Mouse (Mus musculus): ENCODE data around the gene Nebl. TPM values are rescaled to one million over a fixed set of nuclear protein-coding genes. Genes with fewer than 3 reads are reported as not detected.
A peak's percentile ranks its signal among the peaks of the same experiment; 100 is the strongest.

Gene Nebl
- polyA plus RNA-seq, 1 experiment from 2014 or later = 13.8 TPM

DNA sequence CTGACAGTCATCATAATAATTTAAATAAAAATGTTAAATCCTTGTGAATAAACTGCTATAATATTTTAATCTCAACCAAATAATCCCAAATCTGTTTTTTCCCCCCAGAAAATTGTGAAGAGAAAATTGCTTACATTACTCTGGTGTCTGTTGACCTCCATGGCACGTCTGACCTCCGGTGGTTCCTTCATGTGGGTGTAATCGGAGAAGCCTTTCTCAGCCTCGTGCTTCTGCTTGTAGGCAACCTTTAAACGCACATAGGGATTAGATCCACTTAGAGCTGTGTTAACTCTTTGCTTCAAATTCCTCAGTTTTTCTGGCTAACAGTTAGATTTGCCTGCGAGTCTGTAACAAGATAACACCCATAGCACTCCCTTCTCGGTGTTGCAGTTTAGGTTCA, 287.7 kb downstream of the Nebl start:
- ATAC-seq = no peak
- 64% methylated on average over 7 of the region's 7 CpGs for WGBS
- no peak overlapping the region for H3K4me3 ChIP-seq (replicated peaks; ENCODE audit: low read length)
- H3K9me3 ChIP-seq (ENCODE audit: control insufficient read depth, low read length) = no peaks in the 10 kb centered on the region
- no peak overlapping the region for H3K27ac ChIP-seq (ENCODE audit: low read length)
- H3K36me3 ChIP-seq (ENCODE audit: control insufficient read depth, insufficient read depth) = no peaks in the 10 kb centered on the region
- H3K4me2 ChIP-seq (ENCODE audit: low read length) = no peak overlapping the region
- H3K4me1 ChIP-seq (replicated peaks; ENCODE audit: control insufficient read depth, insufficient read depth, low read length) = no peaks in the 10 kb centered on the region
- no peak overlapping the region for H3K9ac ChIP-seq (replicated peaks; ENCODE audit: low read depth, low read length)
- no peaks in the 10 kb centered on the region for H3K27me3 ChIP-seq (replicated peaks; ENCODE audit: control insufficient read depth, insufficient read depth, low read length)

DNA sequence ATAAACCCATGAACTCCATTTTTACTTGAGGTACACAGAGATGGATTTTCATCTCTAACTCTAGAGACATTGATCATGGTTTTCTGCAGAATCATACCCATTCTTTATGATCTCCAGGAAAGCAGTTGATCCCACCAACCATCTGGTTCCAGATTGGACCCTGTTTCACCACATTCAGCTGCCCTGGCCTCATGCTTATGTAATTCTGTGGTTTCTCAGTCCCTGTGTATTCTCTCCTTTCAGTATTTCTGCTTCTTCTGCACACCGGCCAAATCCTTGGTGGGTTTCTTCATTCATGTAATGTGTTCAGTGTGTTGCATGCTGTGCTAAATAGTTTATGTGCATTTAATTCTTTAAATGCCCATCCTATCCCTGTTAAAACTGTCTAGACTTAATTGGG, 292.9 kb downstream of the Nebl start:
- Histone ChIP-seq H3K9me3 (ENCODE audit: control insufficient read depth, low read length) (no peaks in the 10 kb centered on the region), H3K27ac (ENCODE audit: low read length) (no peak overlapping the region), H3K4me1 (replicated peaks; ENCODE audit: control insufficient read depth, insufficient read depth, low read length) (0 out of 2 replicates have a peak, but pooled peaks cover 3% of the 10 kb centered on the region), H3K27me3 (replicated peaks; ENCODE audit: control insufficient read depth, insufficient read depth, low read length) (no peaks in the 10 kb centered on the region), H3K4me2 (ENCODE audit: low read length) (no peak overlapping the region), H3K4me3 (replicated peaks; ENCODE audit: low read length) (no peak overlapping the region), H3K9ac (replicated peaks; ENCODE audit: low read depth, low read length) (no peak overlapping the region), H3K36me3 (ENCODE audit: control insufficient read depth, insufficient read depth) (no peaks in the 10 kb centered on the region)
- WGBS = 76% methylated on average over 1 of the region's 1 CpGs
- no peak for ATAC-seq

- no peak overlapping the region for H3K9ac ChIP-seq (replicated peaks; ENCODE audit: low read depth, low read length)
- no peak overlapping the region for H3K4me2 ChIP-seq (ENCODE audit: low read length)
- no peaks in the 10 kb centered on the region for H3K9me3 ChIP-seq (ENCODE audit: control insufficient read depth, low read length)
- WGBS = 25% methylated on average over 10 of the region's 10 CpGs
- 0 out of 2 replicates have a peak, but pooled peaks cover 3% of the 10 kb centered on the region for H3K4me1 ChIP-seq (replicated peaks; ENCODE audit: control insufficient read depth, insufficient read depth, low read length)
- no peaks in the 10 kb centered on the region for H3K27me3 ChIP-seq (replicated peaks; ENCODE audit: control insufficient read depth, insufficient read depth, low read length)
- peak; percentile 50; the same call in 1 of the 2 replicates for ATAC-seq
- H3K36me3 ChIP-seq (ENCODE audit: control insufficient read depth, insufficient read depth) = no peaks in the 10 kb centered on the region
- H3K27ac ChIP-seq (ENCODE audit: low read length) = no peak overlapping the region
- no peak overlapping the region for H3K4me3 ChIP-seq (replicated peaks; ENCODE audit: low read length)
Measured at GRCm38 (mm10) chr2:17436739-17437440, 294.4 kb downstream of the Nebl start.

- no peak overlapping the region for H3K9ac ChIP-seq (replicated peaks; ENCODE audit: low read depth, low read length)
Measured at GRCm38 (mm10) chr2:17435217-17435616, 296.0 kb downstream of the Nebl start.

GRCm38 (mm10) chr2:17429028-17429427, 302.2 kb downstream of the Nebl start:
- no peaks in the 10 kb centered on the region for H3K9me3 ChIP-seq (ENCODE audit: control insufficient read depth, low read length)
- no peaks in the 10 kb centered on the region for H3K36me3 ChIP-seq (ENCODE audit: control insufficient read depth, insufficient read depth)
- no peak for ATAC-seq
- H3K4me1 ChIP-seq (replicated peaks; ENCODE audit: control insufficient read depth, insufficient read depth, low read length) = no peaks in the 10 kb centered on the region
- no peak overlapping the region for H3K4me3 ChIP-seq (replicated peaks; ENCODE audit: low read length)
- no peak overlapping the region for H3K27ac ChIP-seq (ENCODE audit: low read length)
- WGBS = 86% methylated on average over 4 of the region's 4 CpGs
- no peak overlapping the region for H3K4me2 ChIP-seq (ENCODE audit: low read length)
- no peak overlapping the region for H3K9ac ChIP-seq (replicated peaks; ENCODE audit: low read depth, low read length)
- no peaks in the 10 kb centered on the region for H3K27me3 ChIP-seq (replicated peaks; ENCODE audit: control insufficient read depth, insufficient read depth, low read length)

More at GRCm38 (mm10) chr2:17435217-17435616, 296.0 kb downstream of the Nebl start:
- no peak for ATAC-seq
- Histone ChIP-seq H3K9me3 (ENCODE audit: control insufficient read depth, low read length) (no peaks in the 10 kb centered on the region), H3K4me2 (ENCODE audit: low read length) (no peak overlapping the region), H3K27ac (ENCODE audit: low read length) (no peak overlapping the region), H3K4me1 (replicated peaks; ENCODE audit: control insufficient read depth, insufficient read depth, low read length) (0 out of 2 replicates have a peak, but pooled peaks cover 3% of the 10 kb centered on the region), H3K36me3 (ENCODE audit: control insufficient read depth, insufficient read depth) (no peaks in the 10 kb centered on the region), H3K4me3 (replicated peaks; ENCODE audit: low read length) (no peak overlapping the region), H3K27me3 (replicated peaks; ENCODE audit: control insufficient read depth, insufficient read depth, low read length) (no peaks in the 10 kb centered on the region)
- WGBS = 83% methylated on average over 4 of the region's 4 CpGs

DNA sequence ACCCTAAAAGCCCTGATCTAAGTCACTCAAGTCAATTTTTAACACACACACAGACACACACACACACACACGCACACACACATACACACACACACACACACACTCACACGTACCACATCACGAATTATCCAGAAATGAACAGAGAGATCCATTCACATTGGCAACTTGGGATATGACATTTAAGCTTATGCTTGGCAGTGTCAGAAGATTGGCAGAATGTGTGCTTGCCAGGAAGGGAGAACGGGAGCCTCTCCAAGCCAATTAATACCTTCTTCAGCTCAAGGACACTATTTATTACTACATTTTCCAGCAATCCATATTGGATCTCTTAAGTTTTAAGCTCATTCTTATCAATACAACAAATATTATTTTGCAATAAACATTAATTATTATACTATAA, 303.1 kb downstream of the Nebl start:
- Histone ChIP-seq H3K4me1 (replicated peaks; ENCODE audit: control insufficient read depth, insufficient read depth, low read length) (no peaks in the 10 kb centered on the region), H3K27me3 (replicated peaks; ENCODE audit: control insufficient read depth, insufficient read depth, low read length) (no peaks in the 10 kb centered on the region), H3K4me2 (ENCODE audit: low read length) (no peak overlapping the region), H3K9ac (replicated peaks; ENCODE audit: low read depth, low read length) (no peak overlapping the region), H3K36me3 (ENCODE audit: control insufficient read depth, insufficient read depth) (no peaks in the 10 kb centered on the region), H3K4me3 (replicated peaks; ENCODE audit: low read length) (no peak overlapping the region), H3K9me3 (ENCODE audit: control insufficient read depth, low read length) (no peaks in the 10 kb centered on the region), H3K27ac (ENCODE audit: low read length) (no peak overlapping the region)
- ATAC-seq = no peak
- 47% methylated on average over 4 of the region's 4 CpGs for whole genome bisulfite sequencing

GRCm38 (mm10) chr2:17422967-17423366, 308.3 kb downstream of the Nebl start:
- H3K27ac ChIP-seq (ENCODE audit: low read length) = no peak overlapping the region

DNA sequence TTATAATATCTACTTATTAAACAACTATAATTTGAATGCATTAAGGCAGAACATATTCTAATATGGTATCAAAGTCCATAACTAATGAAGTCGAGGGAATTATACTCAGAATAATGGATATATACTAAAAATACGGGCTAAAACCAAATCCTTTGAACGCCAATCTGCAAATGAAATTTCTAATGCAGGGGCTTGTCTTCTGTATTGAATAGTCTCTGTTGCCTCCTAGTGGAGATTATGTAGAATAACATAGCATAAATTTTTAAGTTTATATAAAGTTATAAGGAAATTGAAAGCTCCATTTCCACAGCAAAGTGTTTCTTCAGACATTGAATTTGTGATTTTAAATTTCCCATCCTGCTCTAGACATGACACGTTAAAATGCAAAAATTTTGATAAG, 315.9 kb downstream of the Nebl start:
- Histone ChIP-seq H3K9ac (replicated peaks; ENCODE audit: low read depth, low read length) (no peak overlapping the region), H3K27me3 (replicated peaks; ENCODE audit: control insufficient read depth, insufficient read depth, low read length) (no peaks in the 10 kb centered on the region), H3K27ac (ENCODE audit: low read length) (no peak overlapping the region), H3K4me1 (replicated peaks; ENCODE audit: control insufficient read depth, insufficient read depth, low read length) (no peaks in the 10 kb centered on the region), H3K9me3 (ENCODE audit: control insufficient read depth, low read length) (no peaks in the 10 kb centered on the region), H3K36me3 (ENCODE audit: control insufficient read depth, insufficient read depth) (no peaks in the 10 kb centered on the region), H3K4me2 (ENCODE audit: low read length) (no peak overlapping the region), H3K4me3 (replicated peaks; ENCODE audit: low read length) (no peak overlapping the region)
- ATAC-seq = 0 out of 2 replicates have a peak, but pooled peaks have one; percentile 31
- WGBS = 19% methylated on average over 4 of the region's 4 CpGs

More at GRCm38 (mm10) chr2:17422967-17423366, 308.3 kb downstream of the Nebl start:
- Histone ChIP-seq H3K4me1 (replicated peaks; ENCODE audit: control insufficient read depth, insufficient read depth, low read length) (no peaks in the 10 kb centered on the region), H3K36me3 (ENCODE audit: control insufficient read depth, insufficient read depth) (no peaks in the 10 kb centered on the region), H3K27me3 (replicated peaks; ENCODE audit: control insufficient read depth, insufficient read depth, low read length) (no peaks in the 10 kb centered on the region), H3K4me3 (replicated peaks; ENCODE audit: low read length) (no peak overlapping the region), H3K9me3 (ENCODE audit: control insufficient read depth, low read length) (no peaks in the 10 kb centered on the region), H3K4me2 (ENCODE audit: low read length) (no peak overlapping the region), H3K9ac (replicated peaks; ENCODE audit: low read depth, low read length) (no peak overlapping the region)
- 0% methylated on average over 1 of the region's 1 CpGs for WGBS
- ATAC-seq = peak; percentile 74

- H3K36me3 ChIP-seq (ENCODE audit: control insufficient read depth, insufficient read depth) = no peaks in the 10 kb centered on the region
- H3K9me3 ChIP-seq (ENCODE audit: control insufficient read depth, low read length) = no peaks in the 10 kb centered on the region
- no peak overlapping the region for H3K4me3 ChIP-seq (replicated peaks; ENCODE audit: low read length)
- no peak overlapping the region for H3K27ac ChIP-seq (ENCODE audit: low read length)
- WGBS = 85% methylated on average over 2 of the region's 2 CpGs
- H3K4me2 ChIP-seq (ENCODE audit: low read length) = no peak overlapping the region
- H3K27me3 ChIP-seq (replicated peaks; ENCODE audit: control insufficient read depth, insufficient read depth, low read length) = no peaks in the 10 kb centered on the region
- no peak overlapping the region for H3K9ac ChIP-seq (replicated peaks; ENCODE audit: low read depth, low read length)
- ATAC-seq = no peak
- H3K4me1 ChIP-seq (replicated peaks; ENCODE audit: control insufficient read depth, insufficient read depth, low read length) = no peaks in the 10 kb centered on the region
Measured at GRCm38 (mm10) chr2:17414324-17414723, 316.9 kb downstream of the Nebl start.
